Mouse (Mus musculus): ENCODE results near the gene Obp1a.

DNA sequence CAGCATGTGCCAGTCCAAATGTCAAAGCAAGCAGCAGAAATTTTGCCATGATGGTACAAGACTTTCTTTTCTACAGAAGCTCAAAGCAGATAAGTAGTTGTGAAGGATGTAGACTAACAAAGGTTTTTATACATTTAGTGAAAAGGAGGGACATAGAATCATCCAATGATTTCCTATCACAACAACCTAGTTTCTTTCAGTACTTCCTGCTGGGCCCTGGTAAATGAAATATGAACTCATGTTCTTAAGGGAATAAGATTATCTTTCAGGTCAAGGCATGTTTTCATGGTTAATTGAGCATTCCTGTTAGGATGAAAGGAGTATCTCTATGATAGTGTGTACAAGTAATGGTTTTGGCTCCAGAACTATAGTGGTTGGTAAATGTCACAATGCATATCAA, at the start of gene Obp1a:
- TF ChIP-seq CTCF (IDR thresholded peaks at IDR 0.05; ENCODE audit: control insufficient read depth, insufficient read depth, insufficient read length) = no peak
- TF ChIP-seq MAX (IDR thresholded peaks at IDR 0.05) = no peak
- TF ChIP-seq USF1 (IDR thresholded peaks at IDR 0.05; ENCODE audit: low read depth) = no peak
- no peak for TF ChIP-seq FOSL1 (IDR thresholded peaks at IDR 0.05; ENCODE audit: insufficient read depth, low read length, poor library complexity, severe bottlenecking)
- TF ChIP-seq MYOD1 (IDR thresholded peaks at IDR 0.05; ENCODE audit: control insufficient read depth, insufficient read length, low read depth) = no peak
- no peak for TF ChIP-seq CEBPB (IDR thresholded peaks at IDR 0.05; ENCODE audit: low read depth)
- TF ChIP-seq MYOG (IDR thresholded peaks at IDR 0.05; ENCODE audit: control insufficient read depth, extremely low read depth, insufficient read length) = no peak

Measured in C2C12 (cell line).